Mouse (Mus musculus) MEL (cell line): ENCODE data around the gene Mapkap1. TPM values are rescaled to one million over a fixed set of nuclear protein-coding genes. Genes with fewer than 3 reads are reported as not detected.

Experiments
- DNase-seq: peaks from one replicate; pipeline ENCODE4 v3.0.0; 2011; ENCODE audit warnings: low read depth, low spot score
- H3K27ac ChIP-seq: 2 replicates; pipeline ENCODE4 v1.5.1; 2012; ENCODE audit warnings: low read depth, mild to moderate bottlenecking, control low read depth, low read length, moderate library complexity; ENCODE audit not compliant: control insufficient read depth
- H3K27me3 ChIP-seq, 2 experiments: fragments of 150-350 bp in 1 of 2; sonication (generic) in 1 of 2; 2 replicates each; pipeline ENCODE4 v1.6.1; 2012; ENCODE audit warnings: low read length in 2 of 2, mild to moderate bottlenecking in 2 of 2, improper control_type of control experiment in 1 of 2, moderate library complexity in 1 of 2; ENCODE audit not compliant: insufficient read depth in 2 of 2, control insufficient read depth in 1 of 2
- H3K36me3 ChIP-seq, 2 experiments: 2 replicates each; pipeline ENCODE4 v1.6.1; 2012 to 2014; ENCODE audit warnings: low read length in 2 of 2, improper control_type of control experiment in 1 of 2, inconsistent platforms in 1 of 2, mild to moderate bottlenecking in 1 of 2; ENCODE audit not compliant: insufficient read depth in 2 of 2, control insufficient read depth in 1 of 2
- H3K4me1 ChIP-seq, 2 experiments: fragments of 150-350 bp in 1 of 2; sonication (generic) in 1 of 2; 2 replicates each; pipeline ENCODE4 v1.6.1; 2012; ENCODE audit warnings: low read length in 2 of 2, improper control_type of control experiment in 1 of 2, mild to moderate bottlenecking in 1 of 2; ENCODE audit not compliant: insufficient read depth in 2 of 2, control insufficient read depth in 1 of 2
- H3K4me3 ChIP-seq, 2 experiments: fragments of 150-350 bp in 1 of 2; sonication (generic) in 1 of 2; 2 replicates each; pipeline ENCODE4 v1.5.1; 2012; ENCODE audit warnings: low read depth in 2 of 2, low read length in 2 of 2, mild to moderate bottlenecking in 2 of 2, moderate library complexity in 2 of 2, control low read depth in 1 of 2, improper control_type of control experiment in 1 of 2; ENCODE audit not compliant: control insufficient read depth in 1 of 2, insufficient read depth in 1 of 2
- H3K79me2 ChIP-seq: 2 replicates; pipeline ENCODE4 v1.6.1; 2012; ENCODE audit warnings: mild to moderate bottlenecking, low read length, moderate library complexity; ENCODE audit not compliant: control insufficient read depth, poor library complexity, insufficient read depth
- H3K9ac ChIP-seq: 2 replicates; pipeline ENCODE4 v1.6.1; 2012; ENCODE audit warnings: low read depth, mild to moderate bottlenecking, control low read depth, low read length, moderate library complexity; ENCODE audit not compliant: control insufficient read depth, poor library complexity, severe bottlenecking
- H3K9me3 ChIP-seq: fragments of 150-350 bp; sonication (generic); replicated peaks from 2 replicates; pipeline ENCODE4 v1.6.1; 2012; ENCODE audit warnings: mild to moderate bottlenecking, low read length, improper control_type of control experiment, moderate library complexity; ENCODE audit not compliant: insufficient read depth
- BHLHE40 ChIP-seq: IDR thresholded peaks from 2 replicates; pipeline ENCODE4 v1.6.1; 2012; ENCODE audit warnings: low read depth, mild to moderate bottlenecking, inconsistent platforms, low read length, improper control_type of control experiment, borderline replicate concordance
- CHD1 ChIP-seq: IDR thresholded peaks from 2 replicates; pipeline ENCODE4 v1.6.1; 2012; ENCODE audit warnings: low read depth, mild to moderate bottlenecking, inconsistent platforms, low read length, improper control_type of control experiment
- CTCF ChIP-seq, 3 experiments: IDR thresholded peaks in 2 of 3; conservative IDR thresholded peaks in 1 of 3; 2 replicates each; pipeline ENCODE4 v1.5.1; 2011 to 2012; ENCODE audit warnings: low read length in 3 of 3, low read depth in 2 of 3, mild to moderate bottlenecking in 2 of 3, improper control_type of control experiment in 1 of 3, inconsistent platforms in 1 of 3, mixed read lengths in 1 of 3, moderate library complexity in 1 of 3; ENCODE audit not compliant: control insufficient read depth in 1 of 3, insufficient read depth in 1 of 3, poor library complexity in 1 of 3, severe bottlenecking in 1 of 3
- E2F4 ChIP-seq: IDR thresholded peaks from 2 replicates; pipeline ENCODE4 v1.6.1; 2011; ENCODE audit warnings: low read depth, low read length, improper control_type of control experiment, borderline replicate concordance
- ETS1 ChIP-seq: IDR thresholded peaks from 2 replicates; pipeline ENCODE4 v1.6.1; 2012; ENCODE audit warnings: low read depth, mild to moderate bottlenecking, inconsistent platforms, low read length, improper control_type of control experiment, moderate library complexity
- GABPA ChIP-seq: IDR thresholded peaks from 2 replicates; pipeline ENCODE4 v1.6.1; 2012; ENCODE audit warnings: low read depth, mild to moderate bottlenecking, inconsistent platforms, low read length, improper control_type of control experiment, moderate library complexity
- GATA1 ChIP-seq: IDR thresholded peaks from 2 replicates; pipeline ENCODE4 v1.6.1; 2011; ENCODE audit warnings: low read depth, low read length, improper control_type of control experiment
- HCFC1 ChIP-seq: IDR thresholded peaks from 2 replicates; pipeline ENCODE4 v1.6.1; 2012; ENCODE audit warnings: low read depth, mild to moderate bottlenecking, inconsistent platforms, low read length, improper control_type of control experiment, moderate library complexity
- JUND ChIP-seq: IDR thresholded peaks from 2 replicates; pipeline ENCODE4 v1.6.1; 2011; ENCODE audit warnings: low read depth, mild to moderate bottlenecking, improper control_type of control experiment, low read length
- KAT2A ChIP-seq: conservative IDR thresholded peaks from 2 replicates; pipeline ENCODE4 v1.6.1; 2012; ENCODE audit warnings: low read depth, low read length, improper control_type of control experiment, inconsistent platforms
- MAX ChIP-seq: IDR thresholded peaks from 2 replicates; pipeline ENCODE4 v1.6.1; 2011; ENCODE audit warnings: low read length, improper control_type of control experiment
- MAZ ChIP-seq: IDR thresholded peaks from 2 replicates; pipeline ENCODE4 v1.6.1; 2012; ENCODE audit warnings: low read depth, mild to moderate bottlenecking, inconsistent platforms, low read length, improper control_type of control experiment
- MEF2A ChIP-seq: IDR thresholded peaks from 2 replicates; pipeline ENCODE4 v1.6.1; 2014; ENCODE audit warnings: low read depth, mild to moderate bottlenecking, inconsistent platforms, low read length, improper control_type of control experiment; ENCODE audit not compliant: poor library complexity, insufficient replicate concordance, severe bottlenecking; ENCODE audit errors: extremely low read depth
- MXI1 ChIP-seq: IDR thresholded peaks from 2 replicates; pipeline ENCODE4 v1.6.1; 2011; ENCODE audit warnings: mild to moderate bottlenecking, low read depth, low read length, improper control_type of control experiment
- MYC ChIP-seq: IDR thresholded peaks from 2 replicates; pipeline ENCODE4 v1.6.1; 2011; ENCODE audit warnings: low read depth, mild to moderate bottlenecking, low read length, improper control_type of control experiment, moderate library complexity
- NELFE ChIP-seq: IDR thresholded peaks from 2 replicates; pipeline ENCODE4 v1.6.1; 2011; ENCODE audit warnings: low read depth, low read length, improper control_type of control experiment
- NRF1 ChIP-seq: IDR thresholded peaks from 2 replicates; pipeline ENCODE4 v1.6.1; 2014; ENCODE audit warnings: low read depth, mild to moderate bottlenecking, inconsistent platforms, low read length, improper control_type of control experiment, moderate library complexity; ENCODE audit not compliant: poor library complexity, insufficient read depth, severe bottlenecking
- POLR2A ChIP-seq, 2 experiments: IDR thresholded peaks; 2 replicates each; pipeline ENCODE4 v1.6.1; 2011 to 2012; ENCODE audit warnings: low read length in 2 of 2, mild to moderate bottlenecking in 2 of 2, control low read depth in 1 of 2, improper control_type of control experiment in 1 of 2, low read depth in 1 of 2, moderate library complexity in 1 of 2; ENCODE audit not compliant: control insufficient read depth in 1 of 2, insufficient read depth in 1 of 2, poor library complexity in 1 of 2
- POLR2AphosphoS2 ChIP-seq: IDR thresholded peaks from 2 replicates; pipeline ENCODE4 v1.6.1; 2011; ENCODE audit warnings: low read length, improper control_type of control experiment
- RCOR1 ChIP-seq: IDR thresholded peaks from 2 replicates; pipeline ENCODE4 v1.6.1; 2012; ENCODE audit warnings: low read depth, mild to moderate bottlenecking, inconsistent platforms, low read length, improper control_type of control experiment
- SMC3 ChIP-seq: IDR thresholded peaks from 2 replicates; pipeline ENCODE4 v1.6.1; 2011; ENCODE audit warnings: low read depth, low read length, improper control_type of control experiment
- TAL1 ChIP-seq: IDR thresholded peaks from 2 replicates; pipeline ENCODE4 v1.6.1; 2012; ENCODE audit warnings: mild to moderate bottlenecking, inconsistent platforms, low read length, moderate library complexity, mixed read lengths
- TCF12 ChIP-seq: IDR thresholded peaks from 2 replicates; pipeline ENCODE4 v1.6.1; 2014; ENCODE audit warnings: low read depth, mild to moderate bottlenecking, inconsistent platforms, low read length, improper control_type of control experiment, moderate library complexity
- UBTF ChIP-seq: IDR thresholded peaks from 2 replicates; pipeline ENCODE4 v1.6.1; 2012; ENCODE audit warnings: low read depth, mild to moderate bottlenecking, inconsistent platforms, low read length, improper control_type of control experiment, moderate library complexity, borderline replicate concordance; ENCODE audit not compliant: insufficient read depth
- ZKSCAN1 ChIP-seq: IDR thresholded peaks from 2 replicates; pipeline ENCODE4 v1.6.1; 2012; ENCODE audit warnings: low read depth, mild to moderate bottlenecking, inconsistent platforms, low read length, improper control_type of control experiment, moderate library complexity
- ZMIZ1 ChIP-seq: IDR thresholded peaks from 2 replicates; pipeline ENCODE4 v1.6.1; 2012; ENCODE audit warnings: low read depth, mild to moderate bottlenecking, inconsistent platforms, low read length, improper control_type of control experiment, moderate library complexity
- polyA plus RNA-seq, 2 experiments: library from polyadenylated mRNA; stranded (reverse) in 1 of 2; unstranded in 1 of 2; fragments of >175 nt in 1 of 2; fragments of >200 nt in 1 of 2; gene quantifications; 2 replicates each; pipeline versions ENCODE4 v1.2.1 to v1.2.4; 2012; ENCODE audit warnings: low replicate concordance in 2 of 2, low read depth in 1 of 2; ENCODE audit not compliant: insufficient read length in 2 of 2, insufficient read depth in 1 of 2, missing spikeins in 1 of 2
- total RNA-seq: library from RNA; depleted of rRNA; stranded (reverse); fragments of 300-350 nt; gene quantifications from 2 replicates; pipeline ENCODE4 v1.2.3, GENCODE M21; 2012

Gene Mapkap1
- total and polyA plus RNA-seq, 3 experiments = 42.1 to 52.5 TPM; not detected in 1

DNA sequence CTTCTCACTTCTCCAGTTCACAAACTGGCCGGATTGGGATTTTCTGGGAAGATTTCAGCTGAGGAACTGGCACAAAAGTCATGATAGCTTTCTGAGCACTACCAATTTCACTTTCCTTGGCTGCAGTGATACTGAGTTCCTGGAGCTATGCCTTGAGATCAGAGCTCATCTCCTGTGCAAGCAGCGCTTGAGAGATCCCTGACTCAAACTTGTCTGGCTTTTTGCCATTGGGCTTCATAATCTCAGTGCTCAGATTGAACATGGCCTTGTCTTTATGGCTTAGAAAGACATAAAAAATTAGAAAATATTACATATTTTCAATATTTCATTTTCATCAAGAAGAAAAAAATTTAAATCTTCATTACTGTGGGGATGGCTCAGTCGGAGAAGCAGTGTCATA lies 29.8 kb downstream of the Mapkap1 start:
- Histone ChIP-seq H3K9me3 (no peaks in the 10 kb centered on the region), H3K79me2 (no peaks in the 10 kb centered on the region), H3K9ac (no peak overlapping the region), H3K4me1 (peaks cover 0 to 4% of the 10 kb centered on the region in 2 experiments; a peak in 2 of 4 replicates), H3K27ac (no peak overlapping the region), H3K27me3 (no peaks in the 10 kb centered on the region), H3K4me3 (no peak overlapping the region), H3K36me3 (peaks cover 0 to 15% of the 10 kb centered on the region in 2 experiments; a peak in 3 of 4 replicates)
- TF ChIP-seq KAT2A (no peak), NRF1 (no peak), CHD1 (no peak), ETS1 (no peak), BHLHE40 (no peak), TAL1 (no peak), UBTF (no peak), HCFC1 (no peak), MXI1 (no peak), POLR2A (IDR thresholded peaks at IDR 0.05; ENCODE audit: control insufficient read depth in 1 of 2, insufficient read depth in 1 of 2, low read depth in 1 of 2, low read length in 2 of 2, poor library complexity in 1 of 2) (no peak), GATA1 (no peak), TCF12 (no peak), CTCF (IDR thresholded peaks at IDR 0.05 in 2 of 3, conservative IDR thresholded peaks at IDR 0.05 in 1 of 3; ENCODE audit: control insufficient read depth in 1 of 3, insufficient read depth in 1 of 3, low read depth in 2 of 3, low read length in 3 of 3, poor library complexity in 1 of 3, severe bottlenecking in 1 of 3) (no peak), MEF2A (no peak), GABPA (no peak), E2F4 (no peak), MAX (no peak)
- DNase-seq = no peak

DNA sequence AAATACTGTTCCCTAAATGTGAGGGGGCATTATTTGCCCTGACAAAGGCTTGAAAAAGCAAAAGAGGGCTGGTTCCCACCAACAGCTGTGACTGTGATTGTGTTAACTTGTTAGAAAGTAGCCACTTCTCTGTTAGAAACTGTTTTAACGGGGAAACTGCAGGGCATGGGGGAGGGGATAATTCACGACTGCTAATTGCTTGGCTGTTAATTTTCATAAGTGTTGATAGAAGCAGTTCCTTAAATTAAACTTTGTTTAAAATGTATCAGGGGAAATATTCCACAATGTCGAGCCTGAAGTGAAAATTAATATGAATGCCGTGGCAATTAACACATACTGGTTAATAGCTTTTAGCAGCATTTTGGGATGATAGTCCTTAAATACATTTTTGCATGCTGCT lies 42.2 kb downstream of the Mapkap1 start:
- DNase-seq = no peak
- no peaks in the 10 kb centered on the region for H3K4me1 ChIP-seq
- no peak overlapping the region for H3K9ac ChIP-seq
- H3K79me2 ChIP-seq = no peaks in the 10 kb centered on the region
- TF ChIP-seq UBTF (no peak), ETS1 (no peak), MYC (no peak), ZMIZ1 (no peak), JUND (no peak), E2F4 (no peak), POLR2AphosphoS2 (no peak), NRF1 (no peak), RCOR1 (no peak), SMC3 (no peak), NELFE (no peak), ZKSCAN1 (no peak), MAZ (no peak)
- no peaks in the 10 kb centered on the region for H3K9me3 ChIP-seq
- no peak overlapping the region for H3K4me3 ChIP-seq
- no peaks in the 10 kb centered on the region for H3K27me3 ChIP-seq
- no peak overlapping the region for H3K27ac ChIP-seq
- H3K36me3 ChIP-seq = no peaks in the 10 kb centered on the region
